Mouse (Mus musculus) CH12.LX (cell line): ENCODE measurements around the gene Tmem11. TPM values are rescaled to one million over a fixed set of nuclear protein-coding genes. Genes with fewer than 3 reads are reported as not detected.

Source experiments
- DNase-seq: peaks from one replicate; pipeline ENCODE4 v3.0.0-alpha.2; 2013; ENCODE audit errors: extremely low read depth
- H3K27ac ChIP-seq: 2 replicates; pipeline ENCODE4 v1.5.1; 2012; ENCODE audit warnings: low read depth, mild to moderate bottlenecking, control low read depth, moderate library complexity; ENCODE audit not compliant: insufficient read depth
- H3K27me3 ChIP-seq: replicated peaks from 2 replicates; pipeline ENCODE3; 2012; ENCODE audit warnings: inconsistent platforms
- H3K36me3 ChIP-seq, 2 experiments: replicated peaks in 1 of 2; 2 replicates each; pipeline versions ENCODE3 to v1.6.1; 2012; ENCODE audit warnings: inconsistent platforms in 1 of 2, low read length in 1 of 2, mild to moderate bottlenecking in 1 of 2, mixed read lengths in 1 of 2, moderate library complexity in 1 of 2; ENCODE audit not compliant: control insufficient read depth in 1 of 2, insufficient read depth in 1 of 2
- H3K4me1 ChIP-seq, 2 experiments: 2 replicates each; pipeline ENCODE4 v1.6.1; 2012; ENCODE audit warnings: inconsistent platforms in 1 of 2, moderate library complexity in 1 of 2; ENCODE audit not compliant: insufficient read depth in 2 of 2, control insufficient read depth in 1 of 2
- H3K4me2 ChIP-seq: 2 replicates; pipeline ENCODE4 v1.6.1; 2012; ENCODE audit warnings: low read depth, mild to moderate bottlenecking, control low read depth; ENCODE audit not compliant: poor library complexity, insufficient read depth, severe bottlenecking
- H3K4me3 ChIP-seq, 3 experiments: fragments of 150-350 bp in 1 of 3; sonication (generic) in 1 of 3; replicated peaks in 1 of 3; 2 replicates each; pipeline versions ENCODE3 to v1.5.1; 2011 to 2012; ENCODE audit warnings: low read depth in 2 of 3, low read length in 2 of 3, mild to moderate bottlenecking in 2 of 3, moderate library complexity in 2 of 3, control low read depth in 1 of 3, improper control_type of control experiment in 1 of 3, inconsistent platforms in 1 of 3, mixed read lengths in 1 of 3; ENCODE audit not compliant: poor library complexity in 1 of 3
- H3K79me2 ChIP-seq: replicated peaks from 2 replicates; pipeline ENCODE4 v1.6.1; 2012; ENCODE audit warnings: mild to moderate bottlenecking, moderate library complexity; ENCODE audit not compliant: control insufficient read depth, poor library complexity, insufficient read depth, severe bottlenecking; ENCODE audit errors: extremely low read depth
- H3K9ac ChIP-seq: 2 replicates; pipeline ENCODE4 v1.6.1; 2012; ENCODE audit warnings: low read depth, mild to moderate bottlenecking, control low read depth, moderate library complexity; ENCODE audit not compliant: insufficient read depth
- H3K9me3 ChIP-seq: replicated peaks from 2 replicates; pipeline ENCODE3; 2012; ENCODE audit warnings: low read length, inconsistent platforms, mixed read lengths
- E2F4 ChIP-seq: IDR thresholded peaks from 2 replicates; pipeline ENCODE4 v1.6.1; 2011; ENCODE audit warnings: low read depth, low read length, improper control_type of control experiment; ENCODE audit not compliant: insufficient replicate concordance
- ELF1 ChIP-seq: IDR thresholded peaks from 2 replicates; pipeline ENCODE4 v1.6.1; 2014; ENCODE audit warnings: low read depth, mild to moderate bottlenecking, inconsistent platforms, low read length, improper control_type of control experiment
- EP300 ChIP-seq: IDR thresholded peaks from 2 replicates; pipeline ENCODE4 v1.6.1; 2011; ENCODE audit warnings: low read length, improper control_type of control experiment
- ETS1 ChIP-seq: conservative IDR thresholded peaks from 2 replicates; pipeline ENCODE4 v1.6.1; 2012; ENCODE audit warnings: low read depth, mild to moderate bottlenecking, inconsistent platforms, low read length, improper control_type of control experiment, moderate library complexity
- HCFC1 ChIP-seq: IDR thresholded peaks from 2 replicates; pipeline ENCODE4 v1.6.1; 2012; ENCODE audit warnings: low read depth, mild to moderate bottlenecking, inconsistent platforms, low read length, improper control_type of control experiment
- JUND ChIP-seq: conservative IDR thresholded peaks from 2 replicates; pipeline ENCODE4 v1.6.1; 2011; ENCODE audit warnings: low read depth, low read length, improper control_type of control experiment
- MAFK ChIP-seq: IDR thresholded peaks from 2 replicates; pipeline ENCODE4 v1.6.1; 2011; ENCODE audit warnings: low read length, improper control_type of control experiment; ENCODE audit not compliant: insufficient replicate concordance
- MAX ChIP-seq: IDR thresholded peaks from 2 replicates; pipeline ENCODE4 v1.6.1; 2011; ENCODE audit warnings: low read length, improper control_type of control experiment
- MAZ ChIP-seq: IDR thresholded peaks from 2 replicates; pipeline ENCODE4 v1.6.1; 2012; ENCODE audit warnings: low read depth, mild to moderate bottlenecking, inconsistent platforms, low read length, improper control_type of control experiment, moderate library complexity
- MXI1 ChIP-seq: IDR thresholded peaks from 2 replicates; pipeline ENCODE4 v1.6.1; 2011; ENCODE audit warnings: mild to moderate bottlenecking, low read depth, low read length, improper control_type of control experiment
- MYC ChIP-seq: IDR thresholded peaks from 2 replicates; pipeline ENCODE4 v1.6.1; 2011; ENCODE audit warnings: low read depth, mild to moderate bottlenecking, improper control_type of control experiment, low read length
- NRF1 ChIP-seq: IDR thresholded peaks from 2 replicates; pipeline ENCODE4 v1.6.1; 2014; ENCODE audit warnings: low read depth, mild to moderate bottlenecking, inconsistent platforms, low read length, improper control_type of control experiment, moderate library complexity
- POLR2AphosphoS2 ChIP-seq: IDR thresholded peaks from 2 replicates; pipeline ENCODE4 v1.6.1; 2011; ENCODE audit warnings: low read depth, low read length, improper control_type of control experiment
- RAD21 ChIP-seq: IDR thresholded peaks from 2 replicates; pipeline ENCODE4 v1.6.1; 2011; ENCODE audit warnings: low read depth, mild to moderate bottlenecking, low read length, improper control_type of control experiment, moderate library complexity
- SIN3A ChIP-seq: IDR thresholded peaks from 2 replicates; pipeline ENCODE4 v1.6.1; 2012; ENCODE audit warnings: low read length, improper control_type of control experiment, inconsistent platforms
- TCF12 ChIP-seq: IDR thresholded peaks from 2 replicates; pipeline ENCODE4 v1.6.1; 2014; ENCODE audit warnings: low read depth, mild to moderate bottlenecking, inconsistent platforms, low read length, improper control_type of control experiment
- UBTF ChIP-seq: IDR thresholded peaks from 2 replicates; pipeline ENCODE4 v1.6.1; 2012; ENCODE audit warnings: low read depth, mild to moderate bottlenecking, inconsistent platforms, low read length, improper control_type of control experiment, moderate library complexity
- USF2 ChIP-seq: conservative IDR thresholded peaks from 2 replicates; pipeline ENCODE4 v1.6.1; 2011; ENCODE audit warnings: low read depth, low read length, improper control_type of control experiment
- ZC3H11A ChIP-seq: IDR thresholded peaks from 2 replicates; pipeline ENCODE4 v1.6.1; 2012; ENCODE audit warnings: low read depth, mild to moderate bottlenecking, inconsistent platforms, low read length, improper control_type of control experiment
- ZKSCAN1 ChIP-seq: IDR thresholded peaks from 2 replicates; pipeline ENCODE4 v1.6.1; 2012; ENCODE audit warnings: low read depth, inconsistent platforms, low read length, improper control_type of control experiment, borderline replicate concordance
- ZMIZ1 ChIP-seq: IDR thresholded peaks from 2 replicates; pipeline ENCODE4 v1.6.1; 2012; ENCODE audit warnings: low read depth, mild to moderate bottlenecking, inconsistent platforms, low read length, improper control_type of control experiment
- dilution Hi-C: fragments of 300-500 bp; cut with MboI; formaldehyde crosslinking; loops from 2 replicates; pipeline ENCODE4 v1.14.3; 2020; ENCODE audit warnings: low sequenced_read_pairs; ENCODE audit not compliant: extremely low pct_unique_long_range_greater_than_20kb, extremely low pct_ligation_motif_present
- in situ Hi-C: fragments of 300-500 bp; cut with MboI; formaldehyde crosslinking; loops from 3 replicates; pipeline ENCODE4 v1.14.3; 2019; ENCODE audit warnings: low sequenced_read_pairs, low pct_ligation_motif_present, low pct_unique_long_range_greater_than_20kb, mixed read lengths
- polyA plus RNA-seq: library from polyadenylated mRNA; unstranded; fragments of >175 nt; gene quantifications from 2 replicates; pipeline ENCODE4 v1.2.1, GENCODE M21; 2012; ENCODE audit warnings: low read depth; ENCODE audit not compliant: insufficient read length
- total RNA-seq, 2 experiments: library from RNA; depleted of rRNA; stranded (reverse); fragments of 300-350 nt in 1 of 2; fragments of >200 nt in 1 of 2; gene quantifications; 2 replicates each; pipeline ENCODE4 v1.2.3; 2012 to 2014

The Tmem11 gene
- total and polyA plus RNA-seq, 3 experiments = 71.1 to 117 (median 83.0) TPM

GRCm38 (mm10) chr11:60864166-60864565, 14.9 kb downstream of the Tmem11 start:
- no peaks in the 10 kb centered on the region for H3K27me3 ChIP-seq
- no peak for DNase-seq
- H3K9me3 ChIP-seq = no peaks in the 10 kb centered on the region
- peaks cover 65% of the 10 kb centered on the region for H3K79me2 ChIP-seq
- in situ Hi-C loops = no loop called here
- TF ChIP-seq ZC3H11A (no peak), NRF1 (no peak), RAD21 (no peak), MAFK (no peak), TCF12 (no peak), ELF1 (no peak), MAX (no peak), ZMIZ1 (no peak), MXI1 (no peak)
- H3K9ac ChIP-seq = no peak overlapping the region
- H3K4me2 ChIP-seq = no peak overlapping the region
- H3K4me1 ChIP-seq = peaks cover 0 to 24% of the 10 kb centered on the region in 2 experiments; a peak in 1 of 4 replicates
- no peak overlapping the region for H3K27ac ChIP-seq
- no peak overlapping the region for H3K4me3 ChIP-seq
- peaks cover 57 to 92% of the 10 kb centered on the region in 2 experiments for H3K36me3 ChIP-seq
- dilution Hi-C loops = no loop called here

DNA sequence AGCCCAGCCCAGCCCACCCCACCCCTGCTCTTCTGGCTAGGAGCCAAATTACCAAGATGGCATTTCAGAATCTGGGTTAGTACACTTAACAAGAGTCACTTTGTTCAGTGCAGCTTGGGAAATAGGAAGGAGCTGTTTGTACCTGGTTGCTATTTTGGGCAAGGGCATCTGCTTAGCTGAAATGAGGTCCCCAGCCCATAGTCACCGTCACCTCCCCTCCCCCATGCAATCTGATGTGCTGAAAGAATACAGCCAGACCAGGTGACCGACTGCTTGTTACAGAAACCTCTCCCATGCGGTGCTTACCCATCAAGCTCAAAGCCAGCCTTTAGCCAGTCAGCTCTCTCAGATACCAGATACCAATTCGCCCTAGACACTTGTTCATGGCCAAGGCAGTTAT, 15.9 kb downstream of the Tmem11 start:
- H3K9me3 ChIP-seq = no peaks in the 10 kb centered on the region
- in situ Hi-C loops = no loop called here
- H3K27ac ChIP-seq = no peak overlapping the region
- DNase-seq = no peak
- peaks cover 55% of the 10 kb centered on the region for H3K79me2 ChIP-seq
- H3K27me3 ChIP-seq = no peaks in the 10 kb centered on the region
- dilution Hi-C loops = no loop called here
- TF ChIP-seq EP300 (no peak), MAFK (no peak), MAZ (no peak), USF2 (no peak), POLR2AphosphoS2 (no peak), E2F4 (no peak), NRF1 (no peak), RAD21 (no peak), ZKSCAN1 (no peak), SIN3A (no peak), UBTF (no peak), ELF1 (no peak), ETS1 (no peak), HCFC1 (no peak), MYC (no peak), JUND (no peak)
- no peak overlapping the region for H3K4me3 ChIP-seq
- peaks cover 0 to 19% of the 10 kb centered on the region in 2 experiments; a peak in 1 of 4 replicates for H3K4me1 ChIP-seq
- H3K36me3 ChIP-seq = peaks cover 59 to 95% of the 10 kb centered on the region in 2 experiments
- no peak overlapping the region for H3K4me2 ChIP-seq
- H3K9ac ChIP-seq = no peak overlapping the region
